Mouse (Mus musculus) limb, embryonic 14.5 days (tissue): ENCODE measurements around the gene Grk2. TPM values are rescaled to one million over a fixed set of nuclear protein-coding genes. Genes with fewer than 3 reads are reported as not detected.

ENCODE experiments used
- ATAC-seq: fragments of 200-750 bp; cut with Nextera tagmentation; 2 replicates; pipeline ENCODE4 v1.8.0; 2017; ENCODE audit warnings: low read depth, moderate number of reproducible peaks, moderate TSS enrichment; ENCODE audit not compliant: low FRiP score
- DNase-seq: peaks from one replicate; pipeline ENCODE4 v3.0.0-alpha.2; 2015; ENCODE audit warnings: low spot score
- H3K27ac ChIP-seq: fragments of 300-500 bp; sonication (generic); replicated peaks from 2 replicates; pipeline ENCODE4 v1.5.1; 2014; ENCODE audit warnings: low read depth, mild to moderate bottlenecking, low read length, moderate library complexity, mixed read lengths
- H3K27me3 ChIP-seq: fragments of 300-500 bp; sonication (generic); 2 replicates; pipeline ENCODE4 v1.6.1; 2014; ENCODE audit warnings: low read length, mixed read lengths; ENCODE audit not compliant: control insufficient read depth, insufficient read depth
- H3K36me3 ChIP-seq: fragments of 300-500 bp; sonication (generic); 2 replicates; pipeline ENCODE4 v1.6.1; 2014; ENCODE audit warnings: mild to moderate bottlenecking, low read length, moderate library complexity, mixed read lengths; ENCODE audit not compliant: control insufficient read depth, insufficient read depth
- H3K4me1 ChIP-seq: fragments of 300-500 bp; sonication (generic); 2 replicates; pipeline ENCODE4 v1.6.1; 2014; ENCODE audit warnings: antibody characterized with exemption, low read length, mixed read lengths; ENCODE audit not compliant: control insufficient read depth, insufficient read depth
- H3K4me2 ChIP-seq: fragments of 300-500 bp; sonication (generic); replicated peaks from 2 replicates; pipeline ENCODE4 v1.6.1; 2014; ENCODE audit warnings: low read depth, mild to moderate bottlenecking, low read length, moderate library complexity; ENCODE audit not compliant: severe bottlenecking
- H3K4me3 ChIP-seq: fragments of 300-500 bp; sonication (generic); replicated peaks from 2 replicates; pipeline ENCODE4 v1.5.1; 2014; ENCODE audit warnings: low read length
- H3K9ac ChIP-seq: fragments of 300-500 bp; sonication (generic); 2 replicates; pipeline ENCODE4 v1.6.1; 2014; ENCODE audit warnings: mild to moderate bottlenecking, low read depth, low read length, moderate library complexity; ENCODE audit not compliant: severe bottlenecking
- H3K9me3 ChIP-seq: fragments of 300-500 bp; sonication (generic); 2 replicates; pipeline ENCODE4 v1.6.1; 2016; ENCODE audit warnings: low read length; ENCODE audit not compliant: control insufficient read depth
- POLR2A ChIP-seq: fragments of 200-500 bp; IDR thresholded peaks from 2 replicates; pipeline ENCODE4 v1.8.0; 2012; ENCODE audit warnings: inconsistent platforms, mild to moderate bottlenecking, moderate library complexity, borderline replicate concordance; ENCODE audit not compliant: insufficient read depth, insufficient read length; ENCODE audit errors: extremely low read depth
- WGBS: fragments of 180-500 bp; shearing (Covaris S2); extraction: QIAGEN DNeasy Blood & Tissue Kit; methylation state at CpG from one replicate; pipeline ENCODE4 v1.1.7; 2014; 5-methylcytosine and 5-hydroxymethylcytosine counted together
- polyA plus RNA-seq, 2 experiments: library from polyadenylated mRNA; depleted of rRNA in 1 of 2; stranded (reverse) in 1 of 2; unstranded in 1 of 2; fragments of >200 nt; fragmentation: Nextera tagmentation in 1 of 2; extraction: Ambion mirVana in 1 of 2; gene quantifications; 2 replicates each; pipeline versions ENCODE4 v1.2.1 to v1.2.3; 2012 to 2014

Gene Grk2
- polyA plus RNA-seq, 2 experiments = 22.9 to 83.6 TPM

DNA sequence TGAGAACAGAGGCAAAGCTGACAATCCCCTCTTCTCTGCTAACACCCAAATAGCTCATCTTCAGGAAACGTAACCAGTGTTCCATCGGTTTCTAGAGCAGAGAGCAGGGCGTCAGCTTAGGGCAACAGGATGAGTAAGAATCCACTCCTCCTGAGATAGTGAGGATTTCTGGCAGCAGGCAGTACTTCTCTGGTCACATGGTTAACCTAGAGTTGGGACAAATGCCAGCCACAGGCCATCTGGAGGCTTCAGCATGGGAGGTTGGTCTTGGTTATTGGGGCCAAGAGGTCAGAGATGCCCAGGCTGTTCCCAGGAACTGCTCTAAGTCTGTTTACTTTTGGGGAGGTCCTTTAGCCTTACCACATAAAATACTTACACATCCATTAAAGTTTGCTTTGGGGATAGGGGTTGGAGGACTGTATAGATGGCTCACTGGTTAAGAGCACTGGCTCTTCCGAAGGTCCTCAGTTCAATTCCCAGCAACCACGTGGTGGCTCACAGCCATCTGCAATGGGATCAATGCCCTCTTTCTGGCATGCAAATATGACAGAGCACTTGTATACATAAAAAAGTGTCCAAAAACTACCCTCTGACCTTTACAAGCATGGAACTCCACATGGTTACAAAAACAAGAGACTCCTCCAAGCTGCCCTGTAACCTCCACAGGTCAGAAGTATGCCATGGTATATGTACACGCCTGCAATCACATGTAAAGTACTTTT, 9.4 kb upstream of the Grk2 start:
- Histone ChIP-seq H3K4me1 (no peaks in the 10 kb centered on the region), H3K27me3 (no peaks in the 10 kb centered on the region), H3K9ac (no peak overlapping the region), H3K36me3 (peaks cover 61% of the 10 kb centered on the region), H3K4me3 (no peak overlapping the region), H3K9me3 (no peaks in the 10 kb centered on the region), H3K27ac (no peak overlapping the region), H3K4me2 (no peak overlapping the region)
- no peak for TF ChIP-seq POLR2A
- no peak for ATAC-seq
- WGBS = 73% methylated on average over 6 of the region's 6 CpGs
- DNase-seq = no peak

GRCm38 (mm10) chr19:4309776-4310185, 3.8 kb upstream of the Grk2 start:
- no peak overlapping the region for H3K4me3 ChIP-seq
- ATAC-seq (0 out of 2 replicates have a peak, but pooled peaks have one; percentile 25), DNase-seq (peak; percentile 88)
- H3K9me3 ChIP-seq = no peaks in the 10 kb centered on the region
- H3K4me1 ChIP-seq = peaks cover 10% of the 10 kb centered on the region; the same call in 1 of the 2 replicates
- no peak overlapping the region for H3K27ac ChIP-seq
- no peak overlapping the region for H3K9ac ChIP-seq
- no peak for TF ChIP-seq POLR2A
- no peaks in the 10 kb centered on the region for H3K27me3 ChIP-seq
- H3K4me2 ChIP-seq = no peak overlapping the region
- H3K36me3 ChIP-seq = peaks cover 10% of the 10 kb centered on the region

DNA sequence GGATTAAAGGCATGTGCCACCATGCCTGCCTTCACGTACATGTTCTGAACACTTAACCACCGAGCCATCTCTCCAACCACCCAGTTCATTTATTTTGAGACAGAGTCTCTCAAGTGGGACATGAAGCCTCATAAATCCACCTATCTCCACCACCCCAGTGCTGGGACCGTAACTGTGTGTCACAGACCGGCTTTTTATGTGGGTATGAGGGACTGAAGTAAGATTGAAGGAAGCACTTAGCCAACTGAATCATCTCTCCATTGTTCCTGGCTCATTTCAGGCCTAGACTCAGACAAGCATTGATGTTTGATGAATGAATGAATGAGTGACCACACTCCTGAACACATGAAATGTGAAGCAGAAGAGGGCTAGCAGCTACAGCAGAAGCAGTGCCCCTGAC, 3.3 kb upstream of the Grk2 start:
- DNase-seq (no peak), ATAC-seq (no peak)
- H3K27me3 ChIP-seq = no peaks in the 10 kb centered on the region
- H3K27ac ChIP-seq = no peak overlapping the region
- no peak for TF ChIP-seq POLR2A
- H3K36me3 ChIP-seq = peaks cover 7% of the 10 kb centered on the region
- no peak overlapping the region for H3K4me2 ChIP-seq
- H3K9ac ChIP-seq = no peak overlapping the region
- 91% methylated on average over 4 of the region's 4 CpGs for WGBS
- peaks cover 14% of the 10 kb centered on the region for H3K4me1 ChIP-seq
- H3K4me3 ChIP-seq = no peak overlapping the region
- H3K9me3 ChIP-seq = no peaks in the 10 kb centered on the region

- no peaks in the 10 kb centered on the region for H3K36me3 ChIP-seq
- peak overlapping the region; percentile 97 for H3K4me3 ChIP-seq
- peaks cover 51% of the 10 kb centered on the region for H3K4me1 ChIP-seq
- DNase-seq = no peak
- H3K27ac ChIP-seq = peak overlapping the region; percentile 85
- H3K27me3 ChIP-seq = no peaks in the 10 kb centered on the region
- H3K4me2 ChIP-seq = peak overlapping the region; percentile 85
- no peak for TF ChIP-seq POLR2A
- H3K9ac ChIP-seq = peak overlapping the region; percentile 92
- no peaks in the 10 kb centered on the region for H3K9me3 ChIP-seq
- under 1% methylated on average over 47 of the region's 68 CpGs for WGBS
- peak; percentile 56 for ATAC-seq
Measured at GRCm38 (mm10) chr19:4305491-4306189, 382 bp downstream of the Grk2 start.

- Histone ChIP-seq H3K27ac (no peak overlapping the region), H3K9ac (peak overlapping the region; percentile 92), H3K4me2 (peak overlapping the region; percentile 85), H3K4me1 (peaks cover 55% of the 10 kb centered on the region), H3K4me3 (peak overlapping the region; percentile 97), H3K9me3 (no peaks in the 10 kb centered on the region), H3K27me3 (no peaks in the 10 kb centered on the region), H3K36me3 (no peaks in the 10 kb centered on the region)
- TF ChIP-seq POLR2A = no peak
- DNase-seq (no peak), ATAC-seq (no peak)
- WGBS = 50% methylated on average over 4 of the region's 4 CpGs
Measured at GRCm38 (mm10) chr19:4304871-4305321, 1.1 kb downstream of the Grk2 start.
